Mouse (Mus musculus): ENCODE data around the gene Pacrg.

GRCm38 (mm10) chr17:10702781-10703180, 137.3 kb downstream of the Pacrg start:
- TF ChIP-seq CTCF (IDR thresholded peaks at IDR 0.05; ENCODE audit: control insufficient read depth, insufficient read depth, insufficient replicate concordance, low read depth, low read length): no peak
- TF ChIP-seq POLR2A (IDR thresholded peaks at IDR 0.05; ENCODE audit: control insufficient read depth, low read depth, low read length): no peak
